Mouse (Mus musculus) limb, embryonic 15.5 days (tissue): ENCODE measurements around the gene Cic. TPM values are rescaled to one million over a fixed set of nuclear protein-coding genes. Genes with fewer than 3 reads are reported as not detected.
"Not testable (repeated sequence)": the region's sequence is repeated elsewhere in the genome, so short reads cannot be mapped to it uniquely, and the experiment has no call there.

Experiments used
- ATAC-seq: fragments of 200-750 bp; cut with Nextera tagmentation; 2 replicates; pipeline ENCODE4 v1.8.0; 2017; ENCODE audit warnings: low read depth, moderate TSS enrichment; ENCODE audit not compliant: insufficient number of reproducible peaks, low FRiP score, low TSS enrichment
- H3K27ac ChIP-seq: fragments of 300-500 bp; sonication (generic); 2 replicates; pipeline ENCODE4 v1.5.1; 2015; ENCODE audit warnings: moderate library complexity, mild to moderate bottlenecking, inconsistent platforms
- H3K27me3 ChIP-seq: fragments of 300-500 bp; sonication (generic); 2 replicates; pipeline ENCODE4 v1.6.1; 2015; ENCODE audit warnings: inconsistent platforms
- H3K36me3 ChIP-seq: fragments of 300-500 bp; sonication (generic); 2 replicates; pipeline ENCODE4 v1.6.1; 2015; ENCODE audit warnings: inconsistent platforms
- H3K4me1 ChIP-seq: fragments of 300-500 bp; sonication (generic); 2 replicates; pipeline ENCODE4 v1.6.1; 2015; ENCODE audit warnings: inconsistent platforms
- H3K4me2 ChIP-seq: fragments of 300-500 bp; sonication (generic); 2 replicates; pipeline ENCODE4 v1.6.1; 2015; ENCODE audit warnings: mild to moderate bottlenecking, inconsistent platforms
- H3K4me3 ChIP-seq: fragments of 300-500 bp; sonication (generic); 2 replicates; pipeline ENCODE4 v1.5.1; 2015; ENCODE audit warnings: mild to moderate bottlenecking, inconsistent platforms
- H3K9ac ChIP-seq: fragments of 300-500 bp; sonication (generic); 2 replicates; pipeline ENCODE4 v1.6.1; 2015; ENCODE audit warnings: inconsistent platforms
- H3K9me3 ChIP-seq: fragments of 300-500 bp; sonication (generic); 2 replicates; pipeline ENCODE4 v1.6.1; 2016; ENCODE audit warnings: inconsistent platforms
- WGBS: fragments of 180-500 bp; shearing (Covaris S2); methylation state at CpG from one replicate; pipeline ENCODE4 v1.1.7; 2015; 5-methylcytosine and 5-hydroxymethylcytosine counted together
- microRNA-seq: library from miRNA; unstranded; fragments of <30 nt; microRNA quantifications from one replicate; pipeline ENCODE4, GENCODE M21; 2016
- polyA plus RNA-seq: library from polyadenylated mRNA; unstranded; fragments of >200 nt; fragmentation: Nextera tagmentation; extraction: Ambion mirVana; gene quantifications from 2 replicates; pipeline ENCODE4 v1.2.1, GENCODE M21; 2015

The Cic gene
- polyA plus RNA-seq, 1 experiment from 2014 or later: 40.3 TPM

GRCm38 (mm10) chr7:25325431-25325830 is 57.9 kb downstream of the Cic start:
- 89% methylated on average over 6 of the region's 6 CpGs for WGBS
- not testable (repeated sequence) for H3K9ac ChIP-seq, ATAC-seq, H3K27ac ChIP-seq, H3K9me3 ChIP-seq, H3K4me3 ChIP-seq, H3K4me2 ChIP-seq, H3K27me3 ChIP-seq
- Histone ChIP-seq H3K4me1 (peaks cover 26% of the 10 kb centered on the region), H3K36me3 (peaks cover 17% of the 10 kb centered on the region)

GRCm38 (mm10) chr7:25326233-25326632 is 58.7 kb downstream of the Cic start:
- H3K4me3 ChIP-seq: no peak overlapping the region

GRCm38 (mm10) chr7:25333596-25334307 is 66.2 kb downstream of the Cic start:
- H3K4me3 ChIP-seq: no peak overlapping the region
- H3K4me1 ChIP-seq: no peaks in the 10 kb centered on the region
- H3K9me3 ChIP-seq: no peaks in the 10 kb centered on the region
- H3K9ac ChIP-seq: 0 out of 2 replicates have a peak overlapping the region, but pooled peaks have one; percentile 14
- peaks cover 69% of the 10 kb centered on the region for H3K36me3 ChIP-seq
- no peaks in the 10 kb centered on the region for H3K27me3 ChIP-seq
- 44% methylated on average over 16 of the region's 16 CpGs for WGBS
- no peak overlapping the region for H3K4me2 ChIP-seq
- ATAC-seq: peak; percentile 62
- H3K27ac ChIP-seq: no peak overlapping the region

More at GRCm38 (mm10) chr7:25326233-25326632, 58.7 kb downstream of the Cic start:
- H3K4me2 ChIP-seq: no peak overlapping the region
- peak overlapping the region; percentile 27; the same call in 1 of the 2 replicates for H3K27ac ChIP-seq
- H3K36me3 ChIP-seq: peaks cover 25% of the 10 kb centered on the region
- no peak for ATAC-seq
- 81% methylated on average over 8 of the region's 8 CpGs for WGBS
- no peaks in the 10 kb centered on the region for H3K27me3 ChIP-seq
- H3K9ac ChIP-seq: no peak overlapping the region
- H3K9me3 ChIP-seq: no peaks in the 10 kb centered on the region
- H3K4me1 ChIP-seq: peaks cover 24% of the 10 kb centered on the region

- Histone ChIP-seq H3K27ac (no peak overlapping the region), H3K9me3 (no peaks in the 10 kb centered on the region), H3K36me3 (peaks cover 74% of the 10 kb centered on the region), H3K4me2 (no peak overlapping the region), H3K27me3 (no peaks in the 10 kb centered on the region), H3K9ac (no peak overlapping the region), H3K4me1 (no peaks in the 10 kb centered on the region), H3K4me3 (no peak overlapping the region)
- 82% methylated on average over 12 of the region's 12 CpGs for WGBS
- peak; percentile 11; the same call in 1 of the 2 replicates for ATAC-seq
These were observed 67.0 kb downstream of the Cic start for GRCm38 (mm10) chr7:25334472-25334871.

GRCm38 (mm10) chr7:25339329-25339728 is 71.8 kb downstream of the Cic start:
- H3K27me3 ChIP-seq: no peaks in the 10 kb centered on the region
- H3K4me3 ChIP-seq: no peak overlapping the region
- no peak overlapping the region for H3K9ac ChIP-seq
- no peak overlapping the region for H3K4me2 ChIP-seq
- no peak overlapping the region for H3K27ac ChIP-seq
- H3K9me3 ChIP-seq: no peaks in the 10 kb centered on the region
- ATAC-seq: no peak
- 90% methylated on average over 9 of the region's 9 CpGs for WGBS
- no peaks in the 10 kb centered on the region for H3K4me1 ChIP-seq
- H3K36me3 ChIP-seq: peaks cover 83% of the 10 kb centered on the region

GRCm38 (mm10) chr7:25341000-25341784 is 73.7 kb downstream of the Cic start:
- ATAC-seq: no peak
- Histone ChIP-seq H3K9me3 (no peaks in the 10 kb centered on the region), H3K9ac (no peak overlapping the region), H3K36me3 (peaks cover 78% of the 10 kb centered on the region), H3K27me3 (no peaks in the 10 kb centered on the region), H3K4me2 (no peak overlapping the region), H3K27ac (no peak overlapping the region), H3K4me3 (no peak overlapping the region), H3K4me1 (no peaks in the 10 kb centered on the region)
- WGBS: 79% methylated on average over 20 of the region's 20 CpGs

Small RNAs within 50 kb of the gene (microRNA-seq; reads per million reads assigned to microRNA genes)
- not detected for gene Mir7048

Other genes starting within 250 kb of the Cic start
- gene Grik5, start 195.4 kb upstream of the Cic start, polyA plus RNA-seq: 4.2 and 5.7 TPM in 2 replicates
- gene Zfp574, start 195.1 kb upstream of the Cic start, polyA plus RNA-seq: 28.8 and 29.5 TPM in 2 replicates
- gene Pou2f2, start 88.0 kb upstream of the Cic start, polyA plus RNA-seq: 1.1 and 1.4 TPM in 2 replicates
- 12.2 and 13.6 TPM in 2 replicates for gene Dedd2, start 47.1 kb upstream of the Cic start, polyA plus RNA-seq
- gene Zfp526, start 46.3 kb upstream of the Cic start, polyA plus RNA-seq: 2.7 and 2.8 TPM in 2 replicates
- 8.2 and 10.0 TPM in 2 replicates for gene Gsk3a, start 29.9 kb upstream of the Cic start, polyA plus RNA-seq
- 20.8 and 24.4 TPM in 2 replicates for gene Erf, start 16.9 kb upstream of the Cic start, polyA plus RNA-seq
- gene Pafah1b3, start 30.3 kb downstream of the Cic start, polyA plus RNA-seq: 176 and 198 TPM in 2 replicates
- gene Prr19, start 33.7 kb downstream of the Cic start, polyA plus RNA-seq: 0.32 and 0.40 TPM in 2 replicates
- 0.50 and 0.61 TPM in 2 replicates for gene Tmem145, start 38.4 kb downstream of the Cic start, polyA plus RNA-seq
- 14.2 and 14.3 TPM in 2 replicates for gene Megf8, start 49.5 kb downstream of the Cic start, polyA plus RNA-seq
- gene Cnfn, start 102.0 kb downstream of the Cic start, polyA plus RNA-seq: 649 and 693 TPM in 2 replicates
- gene Lipe, start 131.0 kb downstream of the Cic start, polyA plus RNA-seq: 9.2 and 11.8 TPM in 2 replicates
- 0.20 and 0.32 TPM in 2 replicates for gene Cxcl17, start 145.2 kb downstream of the Cic start, polyA plus RNA-seq
- gene Ceacam1, start 209.9 kb downstream of the Cic start, polyA plus RNA-seq: 1.5 and 2.2 TPM in 2 replicates